ENCODE assay signal across 10 mouse cellular contexts in the genomic region with DNA sequence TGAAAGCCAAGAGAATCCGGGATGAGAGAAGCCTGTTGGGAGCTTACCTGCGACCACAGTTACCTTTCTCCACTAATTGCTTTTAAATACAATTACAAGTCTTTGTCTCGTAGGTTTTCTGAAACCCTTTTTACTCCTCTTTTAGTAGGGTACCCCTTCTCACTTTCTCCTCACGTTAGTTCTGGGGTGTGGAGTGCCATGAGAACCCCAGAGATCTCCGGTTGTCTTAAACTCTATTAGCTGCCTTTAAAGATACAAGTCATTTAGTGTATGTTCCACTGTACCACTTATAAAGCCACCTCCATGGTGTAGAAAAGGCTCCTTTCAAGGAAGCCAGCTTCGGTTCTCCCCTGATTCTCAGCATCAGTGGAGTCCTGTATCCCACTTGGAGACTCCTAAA. TPM values are rescaled to one million over a fixed set of nuclear protein-coding genes. Genes with fewer than 3 reads are reported as not detected.
DNase-seq lines count a peak whose midpoint lies in the region; ATAC-seq and TF ChIP-seq lines count a peak whose summit lies in the region.
"Had no signal": no experiment of that assay in that cellular context is flagged by ENCODE, and none has a peak within 500 bp of the region (broad histone marks: within the 10 kb centered on the region; RNA-seq: fewer than 3 reads in every experiment).

No protein-coding gene starts in this region.

- no peaks in the 10 kb centered on the region for H3K27me3 ChIP-seq in intestine, embryonic 16.5 days (replicated peaks; ENCODE audit: control insufficient read depth, insufficient read depth, low read length)
- no peaks in the 10 kb centered on the region for H3K27me3 ChIP-seq in neural tube, embryonic 15.5 days (replicated peaks)
- no peaks in the 10 kb centered on the region; the same call in 1 of the 2 replicates for H3K27me3 ChIP-seq in cerebellum, adult 2 months (ENCODE audit: control insufficient read depth, insufficient read depth, low read length)

- no peak overlapping the region for H3K9ac ChIP-seq in intestine, embryonic 16.5 days (ENCODE audit: low read depth, low read length)
- no peak overlapping the region for H3K9ac ChIP-seq in neural tube, embryonic 15.5 days (replicated peaks)

- no peak for ATAC-seq in intestine, embryonic 16.5 days
- no peak for ATAC-seq in neural tube, embryonic 15.5 days (ENCODE audit: low FRiP score)

- peak overlapping the region; percentile 2; the same call in 1 of the 2 replicates for H3K4me2 ChIP-seq in intestine, embryonic 16.5 days (ENCODE audit: low read depth, low read length)
- H3K4me2 ChIP-seq in neural tube, embryonic 15.5 days = peak overlapping the region; percentile 79

- no peak for TF ChIP-seq CTCF in gastrocnemius, adult 2 months (IDR thresholded peaks at IDR 0.05)
- TF ChIP-seq CTCF in lung, adult 2 months (IDR thresholded peaks at IDR 0.05; ENCODE audit: insufficient read depth, low read length) = no peak
- no peak for TF ChIP-seq CTCF in cerebellum, adult 2 months (IDR thresholded peaks at IDR 0.05; ENCODE audit: borderline replicate concordance, insufficient read depth, low read depth, low read length)

- TF ChIP-seq POLR2A in lung, adult 2 months (IDR thresholded peaks at IDR 0.05; ENCODE audit: borderline replicate concordance, extremely low read depth, low read depth, low read length) = no peak
- no peak for TF ChIP-seq POLR2A in cerebellum, adult 2 months (IDR thresholded peaks at IDR 0.05; ENCODE audit: borderline replicate concordance, insufficient read depth, low read length)

- no peaks in the 10 kb centered on the region for H3K9me3 ChIP-seq in intestine, embryonic 16.5 days (ENCODE audit: control insufficient read depth, low read length)
- H3K9me3 ChIP-seq in neural tube, embryonic 15.5 days (replicated peaks) = no peaks in the 10 kb centered on the region

- H3K4me3 ChIP-seq in gastrocnemius, adult 2 months = peak overlapping the region; percentile 99
- peak overlapping the region; percentile 15 for H3K4me3 ChIP-seq in lung, adult 2 months (replicated peaks; ENCODE audit: extremely low read depth, low read depth, low read length)
- no peak overlapping the region for H3K4me3 ChIP-seq in intestine, embryonic 16.5 days (ENCODE audit: low read length)
- peak overlapping the region; percentile 24 for H3K4me3 ChIP-seq in neural tube, embryonic 15.5 days (replicated peaks)
- H3K4me3 ChIP-seq in cerebellum, adult 2 months (replicated peaks; ENCODE audit: insufficient read depth, low read depth, low read length) = no peak overlapping the region

- peaks cover 12% of the 10 kb centered on the region for H3K4me1 ChIP-seq in lung, adult 2 months (ENCODE audit: control insufficient read depth, insufficient read depth, low read length)
- peaks cover 9% of the 10 kb centered on the region for H3K4me1 ChIP-seq in intestine, embryonic 16.5 days (ENCODE audit: control insufficient read depth, insufficient read depth, low read length)
- peaks cover 23% of the 10 kb centered on the region for H3K4me1 ChIP-seq in neural tube, embryonic 15.5 days
- H3K4me1 ChIP-seq in cerebellum, adult 2 months (ENCODE audit: control insufficient read depth, insufficient read depth, low read length) = no peaks in the 10 kb centered on the region

- intact Hi-C loops in gastrocnemius, adult 2 months (cut with DNase I) = loop anchor here (10.0 kb wide), 1 partner anchor 64 kb away; no protein-coding TSS in a partner anchor
- intact Hi-C loops in gastrocnemius, postnatal 14 days (cut with DNase I; ENCODE audit: low total_unique reads) = loop anchor here (10.0 kb wide), 1 partner anchor 154 kb away; no protein-coding TSS in a partner anchor

- no peaks in the 10 kb centered on the region for H3K36me3 ChIP-seq in intestine, embryonic 16.5 days (ENCODE audit: control insufficient read depth, insufficient read depth, low read length)
- no peaks in the 10 kb centered on the region for H3K36me3 ChIP-seq in neural tube, embryonic 15.5 days

- WGBS in lung, adult 2 months = 68% methylated on average over 6 of the region's 6 CpGs
- WGBS in intestine, embryonic 16.5 days = 91% methylated on average over 6 of the region's 6 CpGs
- WGBS in neural tube, embryonic 15.5 days = 77% methylated on average over 6 of the region's 6 CpGs
- WGBS in cerebellum, adult 2 months = 89% methylated on average over 6 of the region's 6 CpGs

- peak overlapping the region; percentile 95 for H3K27ac ChIP-seq in gastrocnemius, adult 2 months
- no peak overlapping the region for H3K27ac ChIP-seq in intestine, embryonic 16.5 days (ENCODE audit: low read length)
- H3K27ac ChIP-seq in neural tube, embryonic 15.5 days (replicated peaks) = no peak overlapping the region
- no peak overlapping the region for H3K27ac ChIP-seq in cerebellum, adult 2 months (ENCODE audit: insufficient read depth, low read length)

- no peak for DNase-seq in gastrocnemius, adult 2 months
- DNase-seq in gastrocnemius, postnatal 14 days = no peak
- DNase-seq in lung, adult 2 months = no peak
- no peak for DNase-seq in lung, postnatal 10 days
- no peak for DNase-seq in cerebellum, adult 2 months
- no peak for DNase-seq in spleen, adult 12 weeks (ENCODE audit: low spot score)
- DNase-seq: heart, postnatal 36 days; liver had no signal

RNA-seq across cellular contexts. Expression of gene Plpp3, which starts 3.3 kb away (rescaled TPM):
- 10 to 100 TPM; 45.8 to 69.1 TPM for total RNA-seq in gastrocnemius, adult 2 months (2021)
- 10 to 100 TPM; 62.1 to 63.0 TPM for total RNA-seq in gastrocnemius, postnatal 14 days (2021)
- polyA plus RNA-seq in lung, adult 2 months (2012; rRNA removed) = 170 and 187 TPM in 2 replicates
- 46.0 and 48.4 TPM in 2 replicates for polyA plus RNA-seq in intestine, embryonic 16.5 days (2015; fragmentation: Nextera tagmentation; extraction: Ambion mirVana)
- 72.6 and 73.6 TPM in 2 replicates for polyA plus RNA-seq in neural tube, embryonic 15.5 days (2015; fragmentation: Nextera tagmentation; extraction: Ambion mirVana)
- 158 and 170 TPM in 2 replicates for polyA plus RNA-seq in cerebellum, adult 2 months (2012; rRNA removed)

RNA-seq across cellular contexts. Expression of gene Prkaa2, which starts 50.8 kb away (rescaled TPM):
- total RNA-seq in gastrocnemius, adult 2 months (2021) = 100 to 1,000 TPM; 135 to 136 TPM
- 10 to 100 TPM; 88.8 to 96.3 TPM for total RNA-seq in gastrocnemius, postnatal 14 days (2021)
- polyA plus RNA-seq in lung, adult 2 months (2012; rRNA removed) = 2.7 and 5.2 TPM in 2 replicates
- polyA plus RNA-seq in intestine, embryonic 16.5 days (2015; fragmentation: Nextera tagmentation; extraction: Ambion mirVana) = 6.3 and 7.2 TPM in 2 replicates
- 9.6 and 10.7 TPM in 2 replicates for polyA plus RNA-seq in neural tube, embryonic 15.5 days (2015; fragmentation: Nextera tagmentation; extraction: Ambion mirVana)
- 7.5 and 8.4 TPM in 2 replicates for polyA plus RNA-seq in cerebellum, adult 2 months (2012; rRNA removed)

Comparison
In these comparisons a context has a peak if more than half of its experiments do, and no peak if none do; other contexts are left out.
1. H3K4me3 ChIP-seq: peak in gastrocnemius, adult 2 months (single experiment), lung, adult 2 months (single experiment) and neural tube, embryonic 15.5 days (single experiment); none in intestine, embryonic 16.5 days (single experiment) and cerebellum, adult 2 months (single experiment).